Mouse (Mus musculus): ENCODE results near the gene Igsf11.

GRCm38 (mm10) chr16:38924940-38925339 is 32.5 kb downstream of the Igsf11 start:
- no peak for TF ChIP-seq TBP (IDR thresholded peaks at IDR 0.05; ENCODE audit: low read depth, low read length)
- no peak for TF ChIP-seq USF2 (IDR thresholded peaks at IDR 0.05; ENCODE audit: borderline replicate concordance in 1 of 2, insufficient read depth in 1 of 2, low read depth in 1 of 2, low read length in 2 of 2)
